Mouse (Mus musculus) ZHBTc4 (cell line): ENCODE measurements around the gene Skp1a.
A peak's percentile ranks its signal among the peaks of the same experiment; 100 is the strongest.

Experiments
- DNase-seq: peaks from one replicate; pipeline ENCODE4 v3.0.0-alpha.2; 2011; ENCODE audit warnings: low read depth, low spot score

Skp1a gene

GRCm38 (mm10) chr11:52277433-52278150 lies 45.8 kb downstream of the Skp1a start:
- no peak for DNase-seq

- DNase-seq: no peak
These were observed 46.4 kb downstream of the Skp1a start for GRCm38 (mm10) chr11:52278164-52278563.

- DNase-seq: no peak
These were observed 47.2 kb downstream of the Skp1a start for GRCm38 (mm10) chr11:52278991-52279390.

- no peak for DNase-seq
These were observed 47.9 kb downstream of the Skp1a start for GRCm38 (mm10) chr11:52279611-52280145.

GRCm38 (mm10) chr11:52280566-52281455 lies 49.0 kb downstream of the Skp1a start:
- DNase-seq: no peak

GRCm38 (mm10) chr11:52281568-52282328 lies 50.0 kb downstream of the Skp1a start:
- DNase-seq: no peak

GRCm38 (mm10) chr11:52282420-52282773 lies 50.6 kb downstream of the Skp1a start:
- DNase-seq: no peak

- DNase-seq: peak; percentile 82
These were observed 51.2 kb downstream of the Skp1a start, which contains the start of gene Tcf7 for GRCm38 (mm10) chr11:52282774-52283595. Gene Tcf7 (minus strand): TSS chr11:52283014.

- DNase-seq: peak; percentile 67
These were observed 52.1 kb downstream of the Skp1a start for GRCm38 (mm10) chr11:52283596-52284571.

GRCm38 (mm10) chr11:52286301-52286957 lies 54.6 kb downstream of the Skp1a start:
- DNase-seq: peak; percentile 92

- no peak for DNase-seq
These were observed 55.1 kb downstream of the Skp1a start for GRCm38 (mm10) chr11:52286958-52287305.

GRCm38 (mm10) chr11:52292346-52292745 lies 60.6 kb downstream of the Skp1a start:
- no peak for DNase-seq

GRCm38 (mm10) chr11:52292894-52293293 lies 61.1 kb downstream of the Skp1a start:
- no peak for DNase-seq

GRCm38 (mm10) chr11:52294103-52294502 lies 62.3 kb downstream of the Skp1a start:
- DNase-seq: no peak
